Mouse (Mus musculus) cerebellum, adult 9-10 months (tissue): Measurements from ENCODE around the gene 1700020D05Rik.

Source experiments
- DNase-seq: peaks from one replicate; pipeline ENCODE4 v3.0.0; 2022

The 1700020D05Rik gene

DNA sequence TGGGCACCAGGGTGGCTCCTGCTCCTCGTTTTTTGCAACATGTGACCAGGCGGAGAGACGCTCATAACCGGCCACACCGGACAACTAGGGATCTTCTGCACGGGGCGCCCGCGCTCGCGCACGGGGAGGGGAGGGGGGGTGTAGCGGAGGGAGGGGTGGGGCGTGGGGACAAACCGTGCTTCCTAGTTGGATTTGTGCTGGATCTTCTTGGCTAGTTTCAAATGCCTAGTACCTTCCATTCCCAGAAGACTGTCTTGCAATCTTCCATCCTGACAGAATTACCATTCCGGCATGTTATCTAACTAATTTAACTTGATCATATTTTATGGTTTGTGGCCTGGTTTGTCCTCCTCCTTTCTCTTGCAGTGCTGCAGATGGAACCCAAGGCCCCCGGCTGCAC, at the start of gene 1700020D05Rik:
Gene 1700020D05Rik, minus strand, starts transcription at position 101 of the 400 bp plus-strand sequence.
- DNase-seq, result no peak

DNA sequence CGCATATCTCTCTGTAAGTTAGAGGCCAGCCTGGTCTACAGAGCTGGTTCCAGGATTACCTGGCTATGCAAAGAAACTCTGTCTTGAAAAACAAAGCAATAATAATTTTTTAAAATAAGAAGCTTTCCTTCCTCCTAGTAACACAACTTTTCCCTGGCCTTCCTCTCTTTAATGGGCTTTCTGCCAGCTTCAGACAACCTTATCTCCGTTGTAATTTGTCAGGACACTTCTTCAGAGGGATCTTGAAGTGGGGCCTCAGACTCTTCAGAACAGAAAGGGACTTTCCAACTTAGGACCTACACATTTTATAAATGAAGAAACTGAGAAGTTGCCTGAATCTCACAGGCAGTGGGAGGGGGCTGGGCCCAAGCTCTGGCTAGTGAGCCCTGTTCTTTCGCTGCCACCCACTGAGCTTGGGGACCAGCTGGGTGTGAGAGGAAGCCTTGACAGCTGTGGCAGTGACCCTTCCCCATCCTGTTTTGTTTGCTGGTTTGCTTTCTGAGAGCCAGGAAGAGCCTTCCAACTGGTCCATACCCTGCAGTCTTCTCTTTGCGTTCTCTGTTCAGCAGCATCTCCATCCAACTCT, 44.0 kb upstream of the 1700020D05Rik start:
- no peak for DNase-seq

DNA sequence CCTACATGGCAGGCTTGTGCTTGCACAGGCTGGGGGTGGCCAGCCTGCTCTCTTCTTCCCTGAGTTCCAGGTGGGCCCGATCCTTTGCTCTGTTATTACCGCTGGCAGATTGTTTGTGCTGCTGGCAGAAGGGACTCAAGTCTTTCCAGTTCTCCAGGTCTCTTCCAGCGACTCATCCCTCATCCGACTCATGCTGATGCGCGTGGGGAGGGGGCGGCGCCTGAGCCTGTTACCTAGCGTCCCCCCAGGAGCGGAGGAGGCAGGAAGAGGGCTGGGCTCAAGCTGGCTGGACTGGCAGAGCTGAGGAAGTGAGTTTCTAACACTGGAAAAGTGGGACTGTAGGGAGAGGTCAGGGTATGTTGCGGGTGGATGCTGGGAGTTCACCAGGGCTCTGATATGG, 40.4 kb upstream of the 1700020D05Rik start:
- DNase-seq, result no peak

DNA sequence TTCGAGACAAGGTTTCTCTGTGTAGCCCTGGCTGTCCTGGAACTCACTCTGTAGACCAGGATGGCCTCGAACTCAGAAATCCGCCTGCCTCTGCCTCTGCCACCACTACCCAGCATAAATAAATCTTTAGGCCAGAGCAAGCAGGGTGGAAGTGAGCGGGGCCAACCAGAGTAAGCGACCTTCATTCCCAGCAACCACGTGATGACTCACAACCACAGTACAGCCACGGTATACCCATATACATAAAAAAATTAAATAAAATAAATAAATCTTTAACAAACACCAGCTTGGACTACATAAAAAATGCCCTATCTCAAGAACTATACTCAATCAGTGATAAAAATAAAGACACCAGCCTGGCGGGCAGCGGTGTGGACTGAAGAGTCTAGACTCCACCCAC, 39.8 kb upstream of the 1700020D05Rik start:
- no peak for DNase-seq

DNA sequence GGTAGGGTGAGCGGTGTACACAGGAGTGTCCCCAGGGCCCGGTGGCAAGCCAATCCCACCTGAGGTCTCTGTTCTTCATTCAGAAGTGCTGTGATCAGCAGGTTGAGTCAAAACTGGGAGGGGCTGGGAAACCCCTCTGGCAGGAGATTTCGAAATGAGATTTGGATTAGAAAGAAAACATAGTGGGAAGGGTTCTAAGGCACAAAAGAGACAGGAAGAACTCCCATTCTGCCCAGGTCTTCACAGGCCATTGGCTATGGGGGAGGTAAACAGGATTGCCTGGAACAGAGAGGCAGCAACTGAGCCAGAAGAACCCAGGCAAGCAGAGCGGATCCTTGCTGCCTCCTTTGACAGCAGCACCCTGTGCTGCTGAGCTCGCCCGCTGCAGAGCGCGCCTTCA, 35.2 kb upstream of the 1700020D05Rik start:
- DNase-seq, result no peak

DNA sequence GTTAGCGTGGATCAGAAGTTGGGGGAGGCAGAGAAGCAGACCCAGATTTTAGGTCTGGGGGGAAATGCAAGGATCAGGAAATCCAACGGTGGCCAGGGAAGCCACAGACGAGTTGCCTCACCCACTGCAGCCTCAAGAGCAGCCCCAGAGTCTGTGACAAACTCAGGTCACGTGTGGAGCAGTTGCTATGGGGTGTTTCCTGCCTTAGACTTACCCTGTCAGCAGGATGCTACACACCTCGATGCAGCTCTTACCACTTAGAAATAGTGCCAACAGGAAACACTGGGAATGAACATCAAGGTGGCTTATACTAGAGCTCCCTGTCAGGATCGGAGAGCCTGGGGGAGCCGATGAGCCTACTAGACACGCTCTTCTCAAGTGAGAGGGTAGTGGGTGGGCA, 28.9 kb upstream of the 1700020D05Rik start:
- no peak for DNase-seq

DNA sequence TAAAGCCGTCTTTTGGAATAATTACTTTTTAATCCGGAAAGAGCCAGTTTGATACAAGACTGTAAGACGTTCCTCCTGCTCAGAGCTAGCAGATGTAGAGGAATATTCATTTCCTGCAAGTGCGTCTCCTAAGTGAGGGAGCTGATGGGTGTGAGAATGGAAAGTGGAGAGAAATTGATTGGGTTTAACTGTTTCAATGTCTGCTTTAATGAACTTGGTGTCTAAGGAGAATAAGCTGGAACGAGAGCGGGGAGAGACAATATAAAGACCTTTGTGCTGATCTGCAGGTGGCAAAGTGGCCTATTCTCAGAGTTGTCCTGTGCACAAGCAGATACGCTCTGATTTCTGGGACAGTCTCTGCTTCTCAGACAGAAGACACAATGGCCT, 26.5 kb upstream of the 1700020D05Rik start:
- no peak for DNase-seq

DNA sequence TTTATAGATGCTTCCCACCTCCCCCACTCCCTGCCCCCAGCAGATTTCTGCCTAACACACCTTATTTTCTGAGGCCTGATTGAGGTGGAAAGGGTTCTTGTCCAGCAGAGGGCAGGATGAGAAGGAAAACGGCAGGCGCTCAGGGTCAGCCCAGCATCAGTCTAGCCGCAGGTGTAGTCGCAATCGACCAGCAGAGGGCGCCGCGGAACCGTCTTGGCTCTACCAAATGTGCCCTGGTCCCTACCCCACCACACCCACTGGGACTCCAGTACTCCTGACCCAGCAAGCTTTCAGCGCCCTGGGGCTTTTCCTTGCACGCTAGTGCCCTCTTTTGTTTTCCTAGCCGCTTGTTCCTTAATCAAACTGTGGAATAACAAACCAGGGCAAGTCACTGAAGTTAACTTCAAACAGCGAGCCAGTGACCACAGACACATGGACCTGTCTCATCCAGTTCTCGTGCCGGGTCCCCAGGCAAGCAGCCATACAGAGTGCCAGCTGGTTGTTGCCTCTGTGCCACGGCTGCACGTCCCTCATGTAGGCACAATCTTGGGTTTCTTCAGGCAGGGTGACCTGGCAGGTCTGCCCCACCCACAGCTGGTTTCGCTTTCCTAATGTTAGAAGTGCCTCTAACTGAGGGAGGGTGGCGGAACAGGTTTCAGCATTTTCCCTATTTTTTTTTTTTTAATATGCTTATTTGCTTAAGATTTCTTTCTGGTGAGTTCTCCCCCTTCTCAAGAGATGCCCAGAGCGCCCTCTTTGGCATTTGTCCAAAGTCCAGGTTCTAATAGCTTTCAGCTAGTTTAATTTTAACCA, 25.9 kb upstream of the 1700020D05Rik start:
- DNase-seq, result peak; percentile 96

DNA sequence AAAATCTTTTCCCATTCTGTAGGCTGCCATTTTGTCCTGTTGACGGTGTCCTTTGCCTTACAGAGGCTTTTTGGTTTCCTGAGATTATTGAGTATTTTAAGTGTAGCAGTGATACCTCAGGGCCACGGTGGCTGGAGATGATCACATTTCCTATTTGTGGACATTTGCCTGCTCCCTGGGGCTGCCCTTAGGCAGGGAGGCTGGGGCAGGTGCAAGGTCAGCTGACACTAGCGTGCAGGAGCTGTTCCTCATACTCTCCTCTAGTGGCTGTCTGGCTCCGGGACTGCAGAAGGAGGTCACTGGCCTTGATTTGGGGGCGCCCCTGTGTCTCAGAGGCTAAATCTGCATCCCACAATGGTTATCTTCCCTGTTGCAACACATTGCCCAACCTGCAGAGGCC, 21.6 kb upstream of the 1700020D05Rik start:
- no peak for DNase-seq

DNA sequence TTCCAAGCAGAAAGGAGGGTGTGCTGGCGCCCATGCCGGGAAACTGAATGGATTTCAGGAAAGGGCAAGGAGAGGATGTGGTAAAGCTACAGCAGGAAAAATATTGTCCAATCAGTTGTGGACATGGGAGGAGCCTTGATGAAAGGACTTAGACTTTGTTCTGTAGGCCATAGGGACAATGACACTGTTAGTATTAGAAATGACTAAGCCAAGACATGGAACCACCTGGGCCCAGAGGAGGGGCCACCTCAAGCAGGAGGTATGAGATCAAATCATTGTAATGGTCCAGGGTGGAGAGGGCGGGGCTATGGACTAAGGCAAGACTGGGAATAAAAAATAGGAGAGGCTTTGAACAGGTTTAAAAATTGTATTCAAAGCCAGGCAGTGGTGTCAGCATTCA, 15.1 kb upstream of the 1700020D05Rik start:
- no peak for DNase-seq

DNA sequence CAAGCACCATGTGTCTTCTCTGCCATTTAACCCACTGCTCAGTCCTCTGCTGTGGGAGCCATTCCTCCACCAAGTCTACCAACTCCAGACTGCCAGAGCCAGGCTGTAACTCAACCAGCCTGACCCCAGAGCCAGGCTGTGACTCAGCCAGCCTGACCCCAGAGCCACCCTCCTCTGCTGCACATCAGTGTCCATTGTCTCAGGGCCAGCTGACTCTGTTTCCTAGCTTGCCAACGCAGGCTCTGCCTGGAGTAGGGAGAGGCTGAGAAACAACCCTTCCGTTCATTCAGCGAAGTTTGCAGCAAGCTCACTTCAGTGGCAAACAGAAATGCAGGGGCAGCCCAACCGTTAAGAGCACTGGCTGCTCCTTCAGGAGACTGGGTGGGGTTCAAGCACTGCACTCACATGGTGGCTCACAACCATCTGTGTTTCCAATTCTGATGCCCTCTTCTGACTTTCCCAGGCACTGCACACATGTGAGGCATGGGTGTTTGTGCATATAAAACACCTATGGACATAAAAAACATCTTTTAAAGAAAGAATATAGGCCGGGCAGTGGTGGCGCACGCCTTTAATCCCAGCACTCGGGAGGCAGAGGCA, 13.4 kb upstream of the 1700020D05Rik start:
- DNase-seq, result no peak

DNA sequence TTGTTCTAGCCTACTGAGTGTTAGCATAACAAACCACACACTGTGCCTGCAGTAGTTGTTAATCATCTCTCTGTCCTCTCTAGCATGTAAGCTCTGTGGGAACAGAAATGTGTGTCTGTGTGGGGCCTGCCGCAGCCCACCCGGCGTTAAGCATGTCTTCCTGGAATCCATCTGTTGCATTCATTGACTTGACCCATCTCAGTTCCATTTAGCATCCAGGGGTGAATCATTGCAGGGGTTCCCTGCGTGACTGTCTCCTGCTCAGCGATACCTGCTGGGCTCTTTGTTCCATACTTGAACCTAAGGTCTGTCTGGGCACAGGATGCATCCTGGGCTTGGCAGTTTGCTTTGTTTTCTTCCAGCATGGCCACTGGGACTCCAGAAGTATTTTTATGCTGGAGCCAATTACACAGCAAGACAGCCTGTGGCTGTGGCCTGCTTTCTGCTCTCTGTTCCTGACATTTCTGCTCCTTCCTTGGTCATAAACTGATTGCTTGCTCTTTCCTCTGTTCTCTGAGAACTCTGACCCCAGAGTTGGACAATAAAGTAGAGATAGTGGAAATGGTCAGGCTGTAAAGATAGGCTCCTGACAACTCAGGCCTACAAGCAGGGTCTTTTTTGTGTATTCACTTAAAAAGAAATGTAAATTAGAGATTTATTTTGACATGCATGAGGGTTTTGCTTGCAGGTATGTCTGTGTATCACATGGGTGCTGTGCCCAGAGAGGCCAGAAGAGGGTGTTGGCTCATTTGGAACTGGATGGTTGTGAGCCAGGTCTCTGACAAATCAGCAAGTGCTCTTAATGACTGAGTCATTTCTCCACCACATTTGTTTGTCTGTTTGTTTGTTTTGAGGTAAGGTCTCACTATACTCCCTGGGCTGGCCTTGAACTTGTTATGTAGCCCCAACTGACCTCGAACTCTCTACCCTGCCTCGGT, 12.5 kb upstream of the 1700020D05Rik start:
- no peak for DNase-seq

DNA sequence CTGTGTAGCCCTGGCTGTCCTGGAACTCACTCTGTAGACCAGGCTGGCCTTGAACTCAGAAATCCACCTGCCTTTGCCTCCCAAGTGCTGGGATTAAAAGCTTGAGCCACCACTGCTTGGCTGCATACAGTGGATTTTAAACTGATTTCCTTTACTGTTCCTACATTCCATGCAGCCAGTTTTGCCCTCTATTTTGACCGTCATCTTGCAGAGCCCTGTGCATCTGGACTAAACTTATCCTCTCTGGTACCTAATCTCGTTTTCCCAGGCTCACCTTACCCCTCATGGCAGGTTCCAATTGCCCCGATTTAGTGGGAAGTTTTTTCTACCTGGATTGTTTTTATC, 9.4 kb upstream of the 1700020D05Rik start:
- no peak for DNase-seq

DNA sequence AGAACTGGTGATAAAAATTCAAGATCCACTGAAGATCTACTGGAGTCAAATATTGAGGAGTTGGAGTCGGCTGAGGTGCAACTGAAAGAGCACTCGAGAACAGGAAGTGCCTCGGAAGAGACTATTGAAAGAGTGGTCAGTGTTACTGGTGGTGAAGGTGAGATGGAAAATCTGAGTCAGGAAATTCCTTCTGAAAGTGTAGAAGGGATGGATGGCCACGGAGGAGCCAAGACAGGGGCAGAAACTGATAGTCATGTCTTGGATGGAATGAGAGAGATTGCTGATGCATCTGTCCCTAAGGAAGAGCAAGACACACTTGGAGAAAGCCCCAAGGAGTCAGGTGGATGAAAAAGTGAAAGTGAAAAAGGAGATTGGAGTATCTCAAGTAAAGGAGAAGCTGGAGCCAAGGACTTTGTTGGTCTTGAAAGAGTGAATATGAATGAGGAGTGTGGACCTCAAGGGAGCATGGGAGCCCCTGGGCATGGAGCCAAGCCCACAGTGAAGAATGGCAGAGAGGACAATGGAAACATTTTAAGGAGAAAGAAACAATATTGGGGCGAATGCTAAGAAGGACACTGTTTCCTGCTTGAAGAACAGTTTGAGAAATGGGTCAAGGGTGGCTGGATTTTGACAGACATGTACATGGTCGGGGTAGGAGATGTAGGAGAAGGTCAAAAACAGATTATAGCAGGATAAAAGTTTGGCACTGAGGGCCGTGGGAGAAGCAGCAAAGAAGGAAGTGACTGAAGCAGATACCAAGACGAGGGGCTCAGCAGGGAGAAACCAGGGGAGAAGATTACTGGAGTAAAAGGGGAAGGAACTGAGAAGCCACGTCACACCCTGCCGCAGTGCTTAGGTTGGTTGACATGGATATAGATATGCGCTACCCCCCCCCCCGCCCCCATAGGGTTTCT, 8.8 kb upstream of the 1700020D05Rik start:
- DNase-seq, result no peak

DNA sequence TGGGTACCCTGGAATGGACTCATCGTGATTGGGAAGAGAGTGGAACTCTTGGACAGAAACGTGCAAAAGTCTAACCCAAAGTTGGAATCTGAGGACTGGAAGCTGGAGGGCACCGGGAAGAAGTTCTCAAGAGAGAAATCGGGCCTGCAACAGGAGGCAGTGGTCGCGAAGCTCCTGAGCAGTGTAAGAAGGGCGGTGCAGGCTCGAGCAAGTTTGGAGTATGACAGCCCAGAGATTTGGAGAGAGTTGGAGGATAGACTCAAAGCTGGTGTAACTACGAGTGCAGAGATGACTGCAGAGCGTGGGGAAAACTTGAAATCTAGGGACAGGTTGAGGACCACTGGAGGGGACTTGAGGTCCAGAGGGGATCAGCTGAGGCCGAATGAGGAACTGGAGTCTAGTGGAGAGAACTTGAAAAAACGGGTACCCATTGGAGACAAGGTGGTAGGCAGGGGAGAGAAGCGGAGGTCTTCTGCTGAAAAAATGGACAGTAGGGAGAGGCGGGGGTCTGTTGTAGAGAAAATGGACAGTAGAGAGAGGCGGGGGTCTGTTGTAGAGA, 7.6 kb upstream of the 1700020D05Rik start:
- DNase-seq, result no peak

DNA sequence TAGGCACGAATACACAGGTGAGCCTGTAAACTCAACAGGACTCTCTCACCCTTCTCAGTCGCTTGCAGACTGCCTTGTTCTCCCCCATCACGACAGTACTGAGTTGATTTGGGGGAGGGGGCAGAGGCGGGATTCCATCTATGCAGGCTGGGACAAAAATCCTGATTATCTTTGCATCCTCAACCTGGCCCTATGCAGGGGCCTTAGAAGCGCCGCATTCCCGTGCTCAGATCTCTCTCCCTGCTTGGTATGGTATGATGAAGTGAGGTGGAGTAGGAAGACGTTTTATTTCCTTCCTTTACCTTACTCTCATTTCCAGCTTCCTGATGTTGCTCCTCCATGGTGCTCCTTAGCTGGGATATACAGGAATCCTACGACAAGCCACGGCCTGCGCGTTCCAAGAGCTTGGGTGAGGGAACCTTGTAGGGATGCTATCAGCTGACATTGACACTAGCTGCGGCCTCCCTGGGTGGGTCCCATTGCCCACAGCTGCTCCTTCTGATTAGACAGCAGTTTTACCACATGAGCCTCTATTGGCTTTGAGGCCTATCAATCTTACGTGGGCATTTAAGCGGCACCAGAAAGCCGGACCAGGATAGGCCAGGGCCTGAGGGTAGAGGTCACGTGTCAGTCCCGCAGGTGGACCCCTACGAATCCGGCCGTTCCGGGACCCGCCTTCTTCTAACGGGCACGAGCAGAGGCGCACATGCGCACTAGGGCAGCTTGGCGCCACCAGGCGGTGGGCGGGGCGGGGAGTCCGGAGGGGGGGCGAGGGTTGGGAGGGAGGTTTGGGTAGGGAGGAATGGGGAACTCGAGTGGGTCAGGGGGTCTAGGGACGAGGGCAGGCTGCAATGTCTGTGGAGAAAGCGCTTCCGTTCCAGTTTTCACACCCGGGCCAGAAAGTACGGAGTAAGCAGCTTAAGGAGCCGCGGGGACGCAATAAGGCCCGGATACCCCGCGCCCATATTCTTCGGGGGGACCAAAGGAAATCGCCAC, 6.7 kb upstream of the 1700020D05Rik start, which contains the start of gene Snx32:
Gene Snx32, minus strand, starts transcription at position 508 of the 996 bp plus-strand sequence.
- peak; percentile 100 for DNase-seq

DNA sequence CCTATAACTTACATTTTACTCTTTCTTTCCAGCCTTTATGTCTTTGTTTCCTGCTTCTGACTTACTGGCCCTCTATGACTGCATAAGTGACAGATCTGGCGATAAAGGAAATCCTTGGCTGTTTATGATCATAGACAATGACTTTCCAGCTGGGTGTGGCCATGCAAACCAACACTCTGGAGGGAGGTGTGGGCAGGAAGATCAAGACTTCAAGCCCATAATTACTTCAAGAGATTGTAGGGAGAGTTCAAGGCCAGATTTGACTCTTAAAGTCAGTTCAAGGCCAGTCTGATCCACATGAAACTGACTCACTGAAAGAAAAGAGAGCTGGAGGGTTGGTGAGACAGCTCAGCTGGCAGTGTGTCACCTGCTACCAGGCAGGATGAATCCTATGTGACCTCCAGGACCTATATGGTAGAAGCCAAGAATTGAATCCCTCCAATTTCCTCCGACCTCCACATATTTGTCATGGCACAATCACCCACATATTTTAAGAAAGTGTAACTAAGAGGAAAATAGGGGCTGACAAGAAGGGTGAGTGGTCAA, 3.2 kb downstream of the 1700020D05Rik start:
- DNase-seq, result no peak

DNA sequence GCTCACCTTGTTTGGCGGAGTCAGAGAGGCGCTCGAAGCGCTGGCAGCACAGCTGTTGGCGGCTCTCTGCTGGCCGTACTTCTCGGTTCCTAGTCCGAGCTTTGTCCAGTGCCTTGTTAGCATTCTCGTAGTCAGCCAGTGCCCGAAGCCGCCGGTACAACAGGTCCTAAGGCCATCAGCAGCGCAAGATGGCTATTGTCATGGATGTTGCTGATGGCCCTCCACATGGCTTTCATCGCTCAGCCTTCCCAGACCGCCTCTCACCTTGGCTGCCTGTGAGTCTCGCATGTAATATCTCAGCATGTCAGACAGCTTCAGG, 7.6 kb downstream of the 1700020D05Rik start:
- DNase-seq, result no peak

DNA sequence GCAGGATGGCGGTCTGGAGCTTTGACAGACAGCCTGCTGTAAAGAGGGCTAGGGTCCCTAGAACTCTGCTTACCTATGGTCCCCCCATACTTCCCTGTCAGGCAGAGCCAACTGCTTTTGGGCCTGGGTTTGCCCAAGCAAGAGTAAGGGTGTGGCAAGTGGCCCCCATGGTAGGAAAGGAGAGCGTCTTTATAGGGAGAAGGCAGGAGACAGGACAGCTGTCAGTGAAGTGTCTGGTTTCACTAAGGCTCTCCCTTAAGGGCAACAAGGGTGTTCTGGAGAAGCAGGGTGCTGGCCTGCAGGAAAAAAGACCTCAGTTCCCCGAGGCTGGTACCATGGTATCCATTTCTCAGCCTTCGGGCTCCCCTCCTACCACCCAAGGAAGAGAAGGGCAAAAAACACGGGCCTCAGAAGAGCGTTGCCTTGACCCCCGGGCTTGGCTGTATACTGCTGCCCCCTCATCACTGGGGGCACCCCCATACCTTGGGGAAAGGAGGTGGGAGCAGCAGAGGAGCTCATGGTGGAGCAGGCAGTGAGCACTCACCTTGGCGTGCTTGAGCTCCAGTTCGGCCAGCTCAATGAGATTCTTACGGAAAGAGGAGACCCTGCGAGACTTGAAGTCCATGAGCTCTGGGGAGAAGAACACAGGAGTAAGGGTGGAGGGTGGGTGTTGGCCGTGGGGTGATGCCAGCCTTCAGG, 8.1 kb downstream of the 1700020D05Rik start:
- no peak for DNase-seq

DNA sequence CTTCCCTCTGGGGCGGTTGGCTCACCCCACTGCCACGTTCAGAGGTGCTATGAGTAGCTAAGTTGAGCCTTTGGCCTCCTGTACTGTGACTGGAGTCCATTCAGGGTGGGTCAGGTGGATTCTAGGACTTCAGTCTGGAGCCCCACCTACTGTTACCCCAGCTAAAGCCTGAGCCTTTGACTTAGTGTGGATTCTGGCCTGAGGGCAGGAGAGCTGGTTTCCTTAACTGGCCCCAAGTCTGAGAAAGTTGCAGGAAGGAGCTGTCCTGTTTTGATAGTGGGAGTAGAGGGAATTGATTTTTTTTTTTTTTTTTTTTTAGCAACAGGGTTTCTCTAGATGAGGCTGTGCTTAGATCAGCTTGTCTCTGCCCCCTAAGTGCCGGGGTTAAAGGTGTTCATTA, 9.3 kb downstream of the 1700020D05Rik start:
- DNase-seq, result no peak
